Mouse (Mus musculus) embryonic fibroblast, embryonic 13.5 days (primary cell): ENCODE data around the gene Sf3a2.
"Not testable (repeated sequence)": the region's sequence is repeated elsewhere in the genome, so short reads cannot be mapped to it uniquely, and the experiment has no call there.

Source experiments
- CTCF ChIP-seq: IDR thresholded peaks from 2 replicates; pipeline ENCODE4 v1.5.1; 2011; ENCODE audit warnings: mild to moderate bottlenecking, control low read depth, low read length, moderate library complexity, borderline replicate concordance; ENCODE audit not compliant: insufficient read depth
- POLR2A ChIP-seq: IDR thresholded peaks from 2 replicates; pipeline ENCODE4 v1.6.1; 2011; ENCODE audit warnings: low read depth, mild to moderate bottlenecking, control low read depth, low read length, moderate library complexity

- TF ChIP-seq CTCF, POLR2A: not testable (repeated sequence)
These were observed 18.3 kb downstream of the Sf3a2 start for GRCm38 (mm10) chr10:80816303-80816702.
